Mouse (Mus musculus) forebrain, postnatal 0 days (tissue): Measurements from ENCODE around the gene Nrsn2. TPM values are rescaled to one million over a fixed set of nuclear protein-coding genes. Genes with fewer than 3 reads are reported as not detected.

Experiments
- ATAC-seq: fragments of 200-750 bp; cut with Nextera tagmentation; 2 replicates; pipeline ENCODE4 v1.8.0; 2017; ENCODE audit warnings: mild to moderate bottlenecking, moderate library complexity
- DNase-seq: peaks from one replicate; pipeline ENCODE4 v3.0.0-alpha.2; 2015
- H3K27ac ChIP-seq: fragments of 300-500 bp; sonication (generic); 2 replicates; pipeline ENCODE4 v1.5.1; 2014; ENCODE audit warnings: low read depth, mild to moderate bottlenecking, antibody characterized with exemption, low read length, moderate library complexity, mixed read lengths
- H3K27me3 ChIP-seq: fragments of 300-500 bp; sonication (generic); 2 replicates; pipeline ENCODE4 v1.6.1; 2014; ENCODE audit warnings: mild to moderate bottlenecking, low read length, mixed read lengths; ENCODE audit not compliant: insufficient read depth
- H3K36me3 ChIP-seq: fragments of 300-500 bp; sonication (generic); 2 replicates; pipeline ENCODE4 v1.6.1; 2014; ENCODE audit warnings: mild to moderate bottlenecking, moderate library complexity; ENCODE audit not compliant: insufficient read depth
- H3K4me1 ChIP-seq: fragments of 300-500 bp; sonication (generic); 2 replicates; pipeline ENCODE4 v1.6.1; 2014; ENCODE audit warnings: antibody characterized with exemption; ENCODE audit not compliant: insufficient read depth
- H3K4me2 ChIP-seq: fragments of 300-500 bp; sonication (generic); 2 replicates; pipeline ENCODE4 v1.6.1; 2014; ENCODE audit warnings: low read depth, mild to moderate bottlenecking, moderate library complexity
- H3K4me3 ChIP-seq: fragments of 300-500 bp; sonication (generic); 2 replicates; pipeline ENCODE4 v1.5.1; 2014; ENCODE audit warnings: low read depth, low read length, mixed read lengths
- H3K9ac ChIP-seq: fragments of 300-500 bp; sonication (generic); 2 replicates; pipeline ENCODE4 v1.6.1; 2014; ENCODE audit warnings: mild to moderate bottlenecking
- H3K9me3 ChIP-seq: fragments of 300-500 bp; sonication (generic); 2 replicates; pipeline ENCODE4 v1.6.1; 2016; ENCODE audit warnings: low read length
- CTCF ChIP-seq: sonication (generic); IDR thresholded peaks from 2 replicates; pipeline ENCODE4 v1.5.1; 2016; ENCODE audit warnings: antibody characterized with exemption, control low read depth, low read depth
- WGBS: fragments of 180-500 bp; shearing (Covaris S2); extraction: QIAGEN DNeasy Blood & Tissue Kit; methylation state at CpG from one replicate; pipeline ENCODE4 v1.1.7; 2014; 5-methylcytosine and 5-hydroxymethylcytosine counted together
- polyA plus RNA-seq: library from polyadenylated mRNA; unstranded; fragments of >200 nt; fragmentation: Nextera tagmentation; extraction: Ambion mirVana; gene quantifications from 2 replicates; pipeline ENCODE4 v1.2.1, GENCODE M21; 2015
- total RNA-seq: library from RNA; depleted of rRNA; stranded (reverse); fragments of >200 nt; gene quantifications from 2 replicates; pipeline ENCODE4 v1.2.3, GENCODE M21; 2014

Gene Nrsn2
- total and polyA plus RNA-seq, 2 experiments from 2014 or later, result 43.7 to 52.1 TPM

GRCm38 (mm10) chr2:152349842-152350540, 26.4 kb downstream of the Nrsn2 start:
- ATAC-seq, result no peak

DNA sequence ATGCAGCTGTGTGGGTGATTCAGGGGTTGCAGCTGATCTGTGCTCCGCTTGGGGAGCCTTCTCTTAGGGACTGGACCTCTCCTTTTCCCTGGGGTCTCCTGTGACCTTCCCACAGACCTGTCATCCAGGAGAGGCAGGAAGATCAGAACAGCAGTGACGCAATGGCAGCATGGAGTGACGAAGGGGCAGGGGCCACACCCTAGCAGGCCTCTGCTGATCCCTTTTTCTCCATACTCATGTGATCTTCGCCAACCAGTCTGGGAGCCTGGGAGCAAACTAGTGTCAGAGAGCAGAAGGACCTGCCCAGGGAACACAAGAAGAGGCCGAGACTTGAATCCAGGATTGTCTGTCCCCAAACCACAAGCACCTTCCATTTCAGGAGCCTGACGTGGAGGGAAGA, 27.2 kb downstream of the Nrsn2 start:
- no peak for ATAC-seq
- H3K4me3 ChIP-seq, result no peak overlapping the region
- no peak overlapping the region for H3K4me2 ChIP-seq
- no peaks in the 10 kb centered on the region for H3K27me3 ChIP-seq
- no peaks in the 10 kb centered on the region for H3K36me3 ChIP-seq
- DNase-seq, result no peak
- no peak overlapping the region for H3K9ac ChIP-seq
- H3K27ac ChIP-seq, result no peak overlapping the region
- 0 out of 2 replicates have a peak, but pooled peaks cover 2% of the 10 kb centered on the region for H3K4me1 ChIP-seq
- TF ChIP-seq CTCF, result no peak
- WGBS, result 85% methylated on average over 6 of the region's 6 CpGs
- no peaks in the 10 kb centered on the region for H3K9me3 ChIP-seq

More at GRCm38 (mm10) chr2:152349842-152350540, 26.4 kb downstream of the Nrsn2 start:
- Histone ChIP-seq H3K4me1 (no peaks in the 10 kb centered on the region), H3K4me2 (no peak overlapping the region), H3K9ac (no peak overlapping the region), H3K36me3 (no peaks in the 10 kb centered on the region), H3K9me3 (no peaks in the 10 kb centered on the region), H3K27me3 (no peaks in the 10 kb centered on the region), H3K4me3 (no peak overlapping the region), H3K27ac (no peak overlapping the region)
- DNase-seq, result no peak
- TF ChIP-seq CTCF, result no peak
- WGBS, result 88% methylated on average over 8 of the region's 8 CpGs

DNA sequence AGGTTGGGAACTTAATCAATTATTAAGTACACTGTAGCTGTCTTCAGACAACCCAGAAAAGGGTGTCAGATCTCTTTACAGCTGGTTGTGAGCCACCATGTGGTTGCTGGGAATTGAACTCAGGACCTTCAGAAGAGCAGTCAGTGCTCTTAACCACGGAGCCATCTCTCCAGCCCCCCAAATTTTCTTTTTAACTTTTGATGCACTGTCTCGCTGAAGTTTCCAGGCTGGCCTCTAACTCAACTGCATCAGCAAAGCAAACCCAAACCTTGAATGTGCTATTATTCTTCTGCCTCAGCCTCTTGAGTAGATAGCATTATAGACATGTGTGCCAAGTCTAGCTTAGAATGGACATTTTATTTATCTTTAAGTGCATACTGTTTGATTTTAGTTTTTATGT, 28.7 kb downstream of the Nrsn2 start:
- ATAC-seq (no peak), DNase-seq (no peak)
- H3K27me3 ChIP-seq, result no peaks in the 10 kb centered on the region
- no peak overlapping the region for H3K4me3 ChIP-seq
- no peak overlapping the region for H3K4me2 ChIP-seq
- WGBS, result 81% methylated on average over 2 of the region's 2 CpGs
- H3K9ac ChIP-seq, result no peak overlapping the region
- no peak for TF ChIP-seq CTCF
- 0 out of 2 replicates have a peak, but pooled peaks cover 4% of the 10 kb centered on the region for H3K4me1 ChIP-seq
- H3K36me3 ChIP-seq, result no peaks in the 10 kb centered on the region
- H3K9me3 ChIP-seq, result no peaks in the 10 kb centered on the region
- H3K27ac ChIP-seq, result no peak overlapping the region

DNA sequence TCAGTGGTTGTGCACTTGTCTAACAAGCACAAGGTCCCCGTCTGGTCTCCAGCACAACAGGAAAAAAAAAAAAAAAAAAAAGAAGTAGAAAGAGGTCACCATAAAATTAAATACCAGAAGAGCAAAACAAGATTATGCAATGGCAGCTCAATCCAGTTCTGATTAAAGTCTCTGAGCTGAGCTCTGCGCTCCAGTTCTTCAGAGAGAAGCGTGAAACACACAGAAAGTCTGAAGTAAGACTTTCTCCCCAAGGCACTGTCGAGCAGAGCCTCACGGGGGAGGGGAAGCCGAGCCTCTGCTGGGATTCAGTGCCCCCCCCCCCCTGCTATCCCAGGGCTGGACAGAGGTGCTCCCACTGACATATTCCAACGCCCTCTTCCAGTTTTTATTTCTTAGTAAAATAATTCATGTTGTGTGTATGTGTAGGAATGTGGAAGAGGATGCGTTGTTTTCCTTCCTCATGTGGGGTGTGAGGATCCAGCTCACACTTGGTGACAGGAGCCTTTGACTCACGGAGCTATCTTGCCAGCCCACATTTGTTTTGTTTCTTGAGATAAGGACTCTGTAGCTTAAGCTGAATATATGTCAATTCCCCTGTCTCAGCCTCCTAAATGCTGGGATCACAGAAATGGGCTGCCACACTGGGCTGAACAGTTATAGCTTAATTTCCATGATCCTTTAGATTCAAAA, 29.5 kb downstream of the Nrsn2 start:
- Histone ChIP-seq H3K9me3 (no peaks in the 10 kb centered on the region), H3K4me2 (no peak overlapping the region), H3K27ac (no peak overlapping the region), H3K4me3 (no peak overlapping the region), H3K27me3 (no peaks in the 10 kb centered on the region), H3K36me3 (no peaks in the 10 kb centered on the region), H3K4me1 (0 out of 2 replicates have a peak, but pooled peaks cover 4% of the 10 kb centered on the region), H3K9ac (no peak overlapping the region)
- 42% methylated on average over 9 of the region's 9 CpGs for WGBS
- no peak for TF ChIP-seq CTCF
- ATAC-seq (no peak), DNase-seq (no peak)

GRCm38 (mm10) chr2:152345393-152345792, 31.0 kb downstream of the Nrsn2 start:
- ATAC-seq, result no peak
- whole genome bisulfite sequencing, result 79% methylated on average over 6 of the region's 6 CpGs
- no peak for TF ChIP-seq CTCF

GRCm38 (mm10) chr2:152344909-152345308, 31.5 kb downstream of the Nrsn2 start:
- Histone ChIP-seq H3K36me3 (no peaks in the 10 kb centered on the region), H3K9ac (no peak overlapping the region), H3K4me3 (no peak overlapping the region), H3K27ac (no peak overlapping the region), H3K4me1 (0 out of 2 replicates have a peak, but pooled peaks cover 4% of the 10 kb centered on the region), H3K9me3 (no peaks in the 10 kb centered on the region), H3K4me2 (peak overlapping the region; percentile 87; the same call in 1 of the 2 replicates), H3K27me3 (no peaks in the 10 kb centered on the region)
- DNase-seq (no peak), ATAC-seq (no peak)
- no peak for TF ChIP-seq CTCF
- 67% methylated on average over 5 of the region's 5 CpGs for WGBS

More at GRCm38 (mm10) chr2:152345393-152345792, 31.0 kb downstream of the Nrsn2 start:
- Histone ChIP-seq H3K9me3 (no peaks in the 10 kb centered on the region), H3K27ac (no peak overlapping the region), H3K9ac (no peak overlapping the region), H3K27me3 (no peaks in the 10 kb centered on the region), H3K36me3 (no peaks in the 10 kb centered on the region), H3K4me3 (no peak overlapping the region), H3K4me2 (no peak overlapping the region), H3K4me1 (0 out of 2 replicates have a peak, but pooled peaks cover 4% of the 10 kb centered on the region)
- no peak for DNase-seq

DNA sequence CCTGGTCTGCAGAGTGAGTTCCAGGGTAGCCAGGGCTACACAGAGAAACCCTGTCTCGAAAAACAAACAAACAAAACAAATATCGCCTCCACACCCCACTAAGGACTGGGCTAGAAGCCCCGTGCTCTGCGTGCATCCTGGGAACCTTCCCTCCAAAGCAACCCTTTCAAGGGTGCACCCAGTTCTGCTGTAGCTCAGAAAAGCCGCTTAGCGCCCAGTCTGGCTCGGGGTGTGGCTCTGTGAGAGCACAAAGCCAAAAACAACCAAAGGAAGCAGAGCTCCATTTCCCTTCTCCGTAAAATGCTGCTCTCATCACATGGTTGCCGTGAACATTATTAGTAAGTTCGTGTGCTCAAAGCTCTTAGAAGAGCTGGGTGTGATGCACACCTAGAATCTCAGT, 32.1 kb downstream of the Nrsn2 start:
- H3K4me1 ChIP-seq, result 0 out of 2 replicates have a peak, but pooled peaks cover 4% of the 10 kb centered on the region
- peak overlapping the region; percentile 66; the same call in 1 of the 2 replicates for H3K27ac ChIP-seq
- peak overlapping the region; percentile 51 for H3K4me3 ChIP-seq
- H3K9me3 ChIP-seq, result no peaks in the 10 kb centered on the region
- TF ChIP-seq CTCF, result no peak
- H3K27me3 ChIP-seq, result no peaks in the 10 kb centered on the region
- H3K9ac ChIP-seq, result peak overlapping the region; percentile 60
- H3K4me2 ChIP-seq, result peak overlapping the region; percentile 87
- DNase-seq (peak; percentile 38), ATAC-seq (no peak; the same call in 1 of the 2 replicates)
- 5% methylated on average over 10 of the region's 10 CpGs for WGBS
- no peaks in the 10 kb centered on the region for H3K36me3 ChIP-seq
